Mouse (Mus musculus) adrenal gland, postnatal 0 days (tissue): ENCODE results near the gene Dcaf12. TPM values are rescaled to one million over a fixed set of nuclear protein-coding genes. Genes with fewer than 3 reads are reported as not detected.

Experiments used
- polyA plus RNA-seq: library from polyadenylated mRNA; unstranded; fragments of >200 nt; fragmentation: Nextera tagmentation; extraction: Ambion mirVana; gene quantifications from 2 replicates; pipeline ENCODE4 v1.2.1, GENCODE M21; 2015

Gene Dcaf12
- polyA plus RNA-seq, result 33.2 and 47.8 TPM in 2 replicates

GRCm38 (mm10) chr4:41314141-41315129 lies at the start of gene Dcaf12:
Gene Dcaf12, minus strand, starts transcription at chr4:41314889.

GRCm38 (mm10) chr4:41348584-41349198 lies 34.0 kb upstream of the Dcaf12 start, which contains the start of gene Ubap1:
Gene Ubap1, plus strand, starts transcription at chr4:41348996.

DNA sequence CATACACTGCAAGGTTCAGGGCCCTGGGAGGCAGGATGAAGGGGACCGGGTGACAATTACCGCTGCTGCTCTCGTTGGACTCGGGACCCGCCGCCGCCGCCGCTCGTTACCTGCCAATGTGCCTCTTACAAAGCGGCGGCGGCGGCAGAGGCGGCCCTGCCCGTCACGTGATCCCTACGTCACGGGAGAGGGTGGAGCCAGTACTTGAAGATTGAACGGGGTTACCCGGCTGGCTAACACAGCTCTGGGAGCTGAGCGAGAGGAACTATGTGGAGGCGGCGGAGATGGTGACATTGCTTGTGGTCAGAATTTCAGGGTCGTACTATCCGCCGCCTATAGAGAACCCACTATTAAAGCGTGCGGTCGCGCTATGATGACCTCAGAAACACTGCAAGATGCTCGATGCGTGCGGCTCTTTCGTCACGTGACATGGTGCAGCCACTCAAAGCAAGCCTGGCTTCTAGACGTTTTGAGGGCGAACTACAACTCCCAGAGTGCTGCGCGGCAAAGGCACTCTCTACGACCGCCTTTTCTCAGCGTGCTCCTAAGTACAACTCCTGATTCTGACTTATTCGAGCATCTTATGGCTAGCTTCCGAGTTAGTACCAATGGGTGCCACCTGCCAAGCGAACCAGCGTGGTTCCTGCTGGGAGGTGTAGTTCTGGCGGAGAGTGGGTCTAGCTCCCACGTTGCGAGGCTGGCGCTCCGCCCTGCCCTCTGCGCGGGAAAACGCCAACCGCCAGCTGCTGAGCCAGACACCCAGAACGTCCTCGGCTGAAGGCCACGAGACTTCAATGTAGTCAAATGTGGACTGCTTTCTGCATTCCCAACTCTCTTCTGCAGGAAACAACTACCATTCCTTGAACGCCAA lies 39.5 kb downstream of the Dcaf12 start, which contains the start of gene Ubap2:
Gene Ubap2 (minus strand): TSS at position 165 of the 871 bp plus-strand sequence.

Other genes starting within 250 kb of the Dcaf12 start
- gene Aqp3, start 216.7 kb downstream of the Dcaf12 start, polyA plus RNA-seq, result 1.7 and 3.5 TPM in 2 replicates
- 12.1 and 18.4 TPM in 2 replicates for gene Nol6, start 190.4 kb downstream of the Dcaf12 start, polyA plus RNA-seq
- gene Ube2r2, start 179.1 kb downstream of the Dcaf12 start, polyA plus RNA-seq, result 61.1 and 78.5 TPM in 2 replicates
- 22.9 and 26.0 TPM in 2 replicates for gene Ubap2, start 39.7 kb downstream of the Dcaf12 start, polyA plus RNA-seq
- gene Ubap1, start 34.1 kb upstream of the Dcaf12 start, polyA plus RNA-seq, result 37.6 and 52.5 TPM in 2 replicates
- 1.8 TPM in 2 replicates for gene Kif24, start 150.0 kb upstream of the Dcaf12 start, polyA plus RNA-seq
- 74.3 and 75.2 TPM in 2 replicates for gene Nudt2, start 150.3 kb upstream of the Dcaf12 start, polyA plus RNA-seq
- gene AI464131, start 188.2 kb upstream of the Dcaf12 start, polyA plus RNA-seq, result 4.2 and 6.0 TPM in 2 replicates
- gene 1110017D15Rik, start 202.4 kb upstream of the Dcaf12 start, polyA plus RNA-seq, result 0.41 and 1.2 TPM in 2 replicates